Mouse (Mus musculus): ENCODE data around the gene Hsd17b11. TPM values are rescaled to one million over a fixed set of nuclear protein-coding genes. Genes with fewer than 3 reads are reported as not detected.

Hsd17b11 gene
- polyA plus RNA-seq, 1 experiment from 2014 or later, result 2.6 TPM

- WGBS, result 89% methylated on average over 9 of the region's 9 CpGs
Observed at GRCm38 (mm10) chr5:103980705-103981560, 40.8 kb downstream of the Hsd17b11 start.

DNA sequence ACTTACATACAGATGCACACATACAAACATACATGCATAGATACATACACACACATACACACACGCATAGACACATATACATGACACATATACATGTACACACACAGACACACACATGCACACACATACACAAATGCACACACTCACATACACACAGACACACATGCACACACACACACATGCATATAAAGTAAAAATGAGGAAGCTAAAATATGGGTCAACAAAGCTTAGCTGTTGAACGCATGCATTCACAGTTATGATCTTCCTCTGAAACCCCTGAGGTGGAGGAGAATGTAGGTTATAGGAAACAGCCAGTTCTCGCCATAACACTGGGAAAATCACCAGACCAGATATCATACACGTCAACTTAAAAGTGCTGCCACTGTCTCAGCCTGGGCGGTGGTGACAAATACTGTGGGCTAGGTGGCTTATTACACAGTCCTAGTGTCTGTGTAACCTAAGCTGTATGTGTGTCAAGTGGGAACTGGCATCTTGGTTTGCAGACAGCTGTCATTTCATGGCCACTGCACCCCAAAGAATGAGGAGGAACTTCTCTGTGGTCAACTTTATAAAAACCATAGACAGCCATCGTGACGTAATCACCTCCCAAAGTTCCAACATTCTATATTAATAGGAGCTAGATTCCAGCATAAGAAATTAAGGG, 43.7 kb downstream of the Hsd17b11 start:
- no peak for DNase-seq (ENCODE audit: low spot score)
- H3K9me3 ChIP-seq (ENCODE audit: control insufficient read depth, low read length), result no peaks in the 10 kb centered on the region
- H3K4me2 ChIP-seq (ENCODE audit: low read depth, severe bottlenecking), result no peak overlapping the region
- no peaks in the 10 kb centered on the region for H3K36me3 ChIP-seq (ENCODE audit: control insufficient read depth, insufficient read depth, low read length)
- no peaks in the 10 kb centered on the region for H3K27me3 ChIP-seq (ENCODE audit: control insufficient read depth, insufficient read depth, low read length)
- H3K9ac ChIP-seq (ENCODE audit: low read length), result no peak overlapping the region
- no peaks in the 10 kb centered on the region for H3K4me1 ChIP-seq (ENCODE audit: control insufficient read depth, insufficient read depth, low read length)
- H3K4me3 ChIP-seq (ENCODE audit: low read depth, low read length), result no peak overlapping the region
- H3K27ac ChIP-seq (replicated peaks; ENCODE audit: low read depth, low read length), result no peak overlapping the region
- ATAC-seq (ENCODE audit: insufficient number of reproducible peaks, low FRiP score, low TSS enrichment, low read depth), result no peak
- 90% methylated on average over 7 of the region's 7 CpGs for WGBS

More at GRCm38 (mm10) chr5:103980705-103981560, 40.8 kb downstream of the Hsd17b11 start:
- Histone ChIP-seq H3K4me2 (ENCODE audit: low read depth, severe bottlenecking) (no peak overlapping the region), H3K27ac (replicated peaks; ENCODE audit: low read depth, low read length) (no peak overlapping the region), H3K27me3 (ENCODE audit: control insufficient read depth, insufficient read depth, low read length) (no peaks in the 10 kb centered on the region), H3K4me1 (ENCODE audit: control insufficient read depth, insufficient read depth, low read length) (no peaks in the 10 kb centered on the region), H3K36me3 (ENCODE audit: control insufficient read depth, insufficient read depth, low read length) (no peaks in the 10 kb centered on the region), H3K9ac (ENCODE audit: low read length) (no peak overlapping the region), H3K9me3 (ENCODE audit: control insufficient read depth, low read length) (no peaks in the 10 kb centered on the region), H3K4me3 (ENCODE audit: low read depth, low read length) (no peak overlapping the region)
- ATAC-seq (ENCODE audit: insufficient number of reproducible peaks, low FRiP score, low TSS enrichment, low read depth) (no peak), DNase-seq (ENCODE audit: low spot score) (no peak)

DNA sequence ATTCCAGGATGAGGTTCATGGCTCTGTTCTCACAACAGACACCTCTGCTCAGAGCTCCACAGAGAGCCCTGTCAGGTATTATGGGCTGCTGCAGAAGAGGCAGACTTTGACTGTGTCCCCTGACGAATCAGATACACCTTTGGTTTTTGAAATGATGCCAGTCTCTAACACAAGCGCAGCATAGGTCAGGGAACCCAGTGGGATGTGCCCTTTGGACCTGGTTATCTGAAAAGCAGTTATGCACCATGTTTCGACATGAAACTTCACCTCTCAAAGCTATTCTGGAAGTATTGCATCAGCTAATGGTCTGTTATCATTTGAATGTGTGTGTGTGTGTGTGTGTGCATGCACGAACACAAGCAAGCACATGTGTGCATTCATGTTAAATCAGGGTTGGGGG, 44.4 kb downstream of the Hsd17b11 start, which contains the start of gene Hsd17b13:
TSS of gene Hsd17b13 (minus strand) at position 114 of the 400 bp plus-strand sequence.
- no peaks in the 10 kb centered on the region for H3K4me1 ChIP-seq (ENCODE audit: control insufficient read depth, insufficient read depth, low read length)
- no peaks in the 10 kb centered on the region for H3K27me3 ChIP-seq (ENCODE audit: control insufficient read depth, insufficient read depth, low read length)
- H3K4me3 ChIP-seq (ENCODE audit: low read depth, low read length), result no peak within 1 kb of the TSS
- H3K4me2 ChIP-seq (ENCODE audit: low read depth, severe bottlenecking), result no peak within 1 kb of the TSS
- H3K9me3 ChIP-seq (ENCODE audit: control insufficient read depth, low read length), result no peaks in the 10 kb centered on the region
- H3K9ac ChIP-seq (ENCODE audit: low read length), result no peak within 1 kb of the TSS
- ATAC-seq (ENCODE audit: insufficient number of reproducible peaks, low FRiP score, low TSS enrichment, low read depth) (no peak), DNase-seq (ENCODE audit: low spot score) (no peak)
- H3K36me3 ChIP-seq (ENCODE audit: control insufficient read depth, insufficient read depth, low read length), result no peaks in the 10 kb centered on the region
- H3K27ac ChIP-seq (replicated peaks; ENCODE audit: low read depth, low read length), result no peak within 1 kb of the TSS
- WGBS, result 85% methylated on average over 4 of the region's 4 CpGs

DNA sequence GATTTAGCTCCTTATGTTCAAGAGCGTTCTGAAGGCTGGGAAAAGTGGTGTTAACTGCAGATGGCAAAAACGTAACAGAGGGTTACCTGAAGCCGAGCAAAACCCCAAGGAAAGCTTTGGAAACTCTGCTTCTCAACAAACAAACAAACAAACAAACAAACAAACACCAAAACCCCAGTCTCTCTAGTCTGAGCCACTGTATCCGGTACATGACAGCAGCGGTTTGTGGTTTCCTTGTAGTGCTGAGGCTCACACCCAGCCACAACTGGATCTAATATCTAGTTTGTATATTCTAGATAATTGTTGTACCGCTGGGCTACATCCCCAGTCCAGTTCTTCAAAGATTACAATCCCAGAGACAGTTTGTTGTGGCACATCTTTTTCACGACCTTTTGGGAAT, 46.0 kb downstream of the Hsd17b11 start:
- no peak for ATAC-seq (ENCODE audit: insufficient number of reproducible peaks, low FRiP score, low TSS enrichment, low read depth)
- Histone ChIP-seq H3K4me2 (ENCODE audit: low read depth, severe bottlenecking) (no peak overlapping the region), H3K4me1 (ENCODE audit: control insufficient read depth, insufficient read depth, low read length) (no peaks in the 10 kb centered on the region), H3K27me3 (ENCODE audit: control insufficient read depth, insufficient read depth, low read length) (no peaks in the 10 kb centered on the region), H3K9me3 (ENCODE audit: control insufficient read depth, low read length) (no peaks in the 10 kb centered on the region), H3K36me3 (ENCODE audit: control insufficient read depth, insufficient read depth, low read length) (no peaks in the 10 kb centered on the region), H3K27ac (replicated peaks; ENCODE audit: low read depth, low read length) (no peak overlapping the region), H3K4me3 (ENCODE audit: low read depth, low read length) (no peak overlapping the region), H3K9ac (ENCODE audit: low read length) (no peak overlapping the region)
- no peak for DNase-seq (ENCODE audit: low spot score)
- 74% methylated on average over 7 of the region's 7 CpGs for WGBS

GRCm38 (mm10) chr5:103972801-103973200, 48.9 kb downstream of the Hsd17b11 start:
- DNase-seq (ENCODE audit: low spot score) (no peak), ATAC-seq (ENCODE audit: insufficient number of reproducible peaks, low FRiP score, low TSS enrichment, low read depth) (no peak)
- no peaks in the 10 kb centered on the region for H3K27me3 ChIP-seq (ENCODE audit: control insufficient read depth, insufficient read depth, low read length)
- no peak overlapping the region for H3K4me2 ChIP-seq (ENCODE audit: low read depth, severe bottlenecking)
- no peaks in the 10 kb centered on the region for H3K9me3 ChIP-seq (ENCODE audit: control insufficient read depth, low read length)
- WGBS, result 74% methylated on average over 13 of the region's 13 CpGs
- H3K4me3 ChIP-seq (ENCODE audit: low read depth, low read length), result no peak overlapping the region
- no peak overlapping the region for H3K9ac ChIP-seq (ENCODE audit: low read length)
- no peaks in the 10 kb centered on the region for H3K4me1 ChIP-seq (ENCODE audit: control insufficient read depth, insufficient read depth, low read length)
- H3K36me3 ChIP-seq (ENCODE audit: control insufficient read depth, insufficient read depth, low read length), result no peaks in the 10 kb centered on the region
- no peak overlapping the region for H3K27ac ChIP-seq (replicated peaks; ENCODE audit: low read depth, low read length)

GRCm38 (mm10) chr5:103972379-103972778, 49.3 kb downstream of the Hsd17b11 start:
- Histone ChIP-seq H3K4me1 (ENCODE audit: control insufficient read depth, insufficient read depth, low read length) (no peaks in the 10 kb centered on the region), H3K9ac (ENCODE audit: low read length) (no peak overlapping the region), H3K4me2 (ENCODE audit: low read depth, severe bottlenecking) (peak overlapping the region; percentile 24; the same call in 1 of the 2 replicates), H3K27ac (replicated peaks; ENCODE audit: low read depth, low read length) (no peak overlapping the region), H3K9me3 (ENCODE audit: control insufficient read depth, low read length) (no peaks in the 10 kb centered on the region), H3K36me3 (ENCODE audit: control insufficient read depth, insufficient read depth, low read length) (no peaks in the 10 kb centered on the region), H3K27me3 (ENCODE audit: control insufficient read depth, insufficient read depth, low read length) (no peaks in the 10 kb centered on the region), H3K4me3 (ENCODE audit: low read depth, low read length) (no peak overlapping the region)
- DNase-seq (ENCODE audit: low spot score) (peak; percentile 23), ATAC-seq (ENCODE audit: insufficient number of reproducible peaks, low FRiP score, low TSS enrichment, low read depth) (no peak)
- 58% methylated on average over 19 of the region's 19 CpGs for WGBS

- Histone ChIP-seq H3K36me3 (ENCODE audit: control insufficient read depth, insufficient read depth, low read length) (no peaks in the 10 kb centered on the region), H3K27ac (replicated peaks; ENCODE audit: low read depth, low read length) (no peak overlapping the region), H3K9me3 (ENCODE audit: control insufficient read depth, low read length) (no peaks in the 10 kb centered on the region), H3K4me1 (ENCODE audit: control insufficient read depth, insufficient read depth, low read length) (no peaks in the 10 kb centered on the region), H3K27me3 (ENCODE audit: control insufficient read depth, insufficient read depth, low read length) (no peaks in the 10 kb centered on the region), H3K4me3 (ENCODE audit: low read depth, low read length) (no peak overlapping the region), H3K9ac (ENCODE audit: low read length) (no peak overlapping the region), H3K4me2 (ENCODE audit: low read depth, severe bottlenecking) (no peak overlapping the region)
- DNase-seq (ENCODE audit: low spot score), result no peak
- no peak for ATAC-seq (ENCODE audit: insufficient number of reproducible peaks, low FRiP score, low TSS enrichment, low read depth)
- 77% methylated on average over 5 of the region's 5 CpGs for WGBS
Observed at GRCm38 (mm10) chr5:103971051-103971450, 50.7 kb downstream of the Hsd17b11 start.

DNA sequence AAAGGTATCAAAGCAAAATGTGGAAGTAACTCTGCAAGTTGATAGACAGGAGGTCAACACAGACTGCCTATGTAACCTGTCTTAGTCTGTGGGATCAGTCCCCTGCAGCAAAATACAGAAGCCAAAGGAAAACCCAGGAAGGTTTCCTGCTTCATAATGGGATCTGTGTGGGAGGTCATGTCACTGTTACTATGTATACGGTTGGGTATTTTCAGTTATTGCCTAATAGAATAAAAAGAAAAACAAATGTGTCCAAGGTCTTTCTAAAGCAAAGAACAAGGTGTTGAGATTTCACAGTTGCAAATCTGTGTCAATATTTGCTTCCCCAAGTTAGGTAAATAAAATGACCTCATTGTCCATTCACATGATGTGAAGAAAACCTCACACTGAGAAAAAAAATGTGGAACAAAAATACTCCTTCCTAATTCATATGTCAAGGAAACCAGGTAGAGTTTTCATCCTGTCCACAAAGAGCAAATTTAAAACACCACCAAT, 58.7 kb downstream of the Hsd17b11 start:
- no peaks in the 10 kb centered on the region for H3K27me3 ChIP-seq (ENCODE audit: control insufficient read depth, insufficient read depth, low read length)
- H3K4me1 ChIP-seq (ENCODE audit: control insufficient read depth, insufficient read depth, low read length), result no peaks in the 10 kb centered on the region
- H3K36me3 ChIP-seq (ENCODE audit: control insufficient read depth, insufficient read depth, low read length), result no peaks in the 10 kb centered on the region
- H3K4me2 ChIP-seq (ENCODE audit: low read depth, severe bottlenecking), result no peak overlapping the region
- H3K9me3 ChIP-seq (ENCODE audit: control insufficient read depth, low read length), result no peaks in the 10 kb centered on the region
- H3K4me3 ChIP-seq (ENCODE audit: low read depth, low read length), result no peak overlapping the region
- no peak overlapping the region for H3K27ac ChIP-seq (replicated peaks; ENCODE audit: low read depth, low read length)
- H3K9ac ChIP-seq (ENCODE audit: low read length), result no peak overlapping the region
- ATAC-seq (ENCODE audit: insufficient number of reproducible peaks, low FRiP score, low TSS enrichment, low read depth), result no peak
- WGBS, result 91% methylated on average over 1 of the region's 1 CpGs
- no peak for DNase-seq (ENCODE audit: low spot score)

Data from limb, embryonic 11.5 days (tissue).